Mouse (Mus musculus): Measurements from ENCODE around the gene Lrrc63.
A peak's percentile ranks its signal among the peaks of the same experiment; 100 is the strongest.
"Not testable (repeated sequence)": the region's sequence is repeated elsewhere in the genome, so short reads cannot be mapped to it uniquely, and the experiment has no call there.

The Lrrc63 gene

GRCm38 (mm10) chr14:75130501-75131318 is at the start of gene Lrrc63, which contains the start of gene Lcp1:
Lrrc63 (minus strand) TSS chr14:75130881.
Lcp1 (plus strand) TSS chr14:75131101.
- DNase-seq (ENCODE audit: low read depth) = peak; percentile 81

- peak; percentile 97 for DNase-seq (ENCODE audit: low read depth)
Measured at GRCm38 (mm10) chr14:75179255-75179963, 48.7 kb upstream of the Lrrc63 start.

- no peak for DNase-seq (ENCODE audit: low read depth)
Measured at GRCm38 (mm10) chr14:75178801-75179211, 48.1 kb upstream of the Lrrc63 start.

GRCm38 (mm10) chr14:75178384-75178793 is 47.7 kb upstream of the Lrrc63 start:
- peak; percentile 92 for DNase-seq (ENCODE audit: low read depth)

- DNase-seq (ENCODE audit: low read depth) = peak; percentile 54
Measured at GRCm38 (mm10) chr14:75177400-75177799, 46.7 kb upstream of the Lrrc63 start.

- peak; percentile 90 for DNase-seq (ENCODE audit: low read depth)
Measured at GRCm38 (mm10) chr14:75176425-75177045, 45.9 kb upstream of the Lrrc63 start.

GRCm38 (mm10) chr14:75175781-75176180 is 45.1 kb upstream of the Lrrc63 start:
- peak; percentile 67 for DNase-seq (ENCODE audit: low read depth)

- DNase-seq (ENCODE audit: low read depth) = peak; percentile 76
Measured at GRCm38 (mm10) chr14:75174731-75175555, 44.3 kb upstream of the Lrrc63 start.

GRCm38 (mm10) chr14:75174296-75174695 is 43.6 kb upstream of the Lrrc63 start:
- DNase-seq (ENCODE audit: low read depth) = no peak

- no peak for DNase-seq (ENCODE audit: low read depth)
Measured at GRCm38 (mm10) chr14:75170546-75170945, 39.9 kb upstream of the Lrrc63 start.

- DNase-seq (ENCODE audit: low read depth) = no peak
Measured at GRCm38 (mm10) chr14:75168501-75168900, 37.8 kb upstream of the Lrrc63 start.

- DNase-seq (ENCODE audit: low read depth) = no peak
Measured at GRCm38 (mm10) chr14:75165574-75166131, 35.0 kb upstream of the Lrrc63 start.

- DNase-seq (ENCODE audit: low read depth) = no peak
Measured at GRCm38 (mm10) chr14:75164345-75164744, 33.7 kb upstream of the Lrrc63 start.

- no peak for DNase-seq (ENCODE audit: low read depth)
Measured at GRCm38 (mm10) chr14:75163866-75164265, 33.2 kb upstream of the Lrrc63 start.

GRCm38 (mm10) chr14:75159375-75159774 is 28.7 kb upstream of the Lrrc63 start:
- no peak for DNase-seq (ENCODE audit: low read depth)

GRCm38 (mm10) chr14:75154481-75154880 is 23.8 kb upstream of the Lrrc63 start:
- DNase-seq (ENCODE audit: low read depth) = no peak

GRCm38 (mm10) chr14:75151146-75151545 is 20.5 kb upstream of the Lrrc63 start:
- no peak for DNase-seq (ENCODE audit: low read depth)

GRCm38 (mm10) chr14:75150653-75151052 is 20.0 kb upstream of the Lrrc63 start:
- no peak for DNase-seq (ENCODE audit: low read depth)

GRCm38 (mm10) chr14:75148229-75148628 is 17.5 kb upstream of the Lrrc63 start:
- no peak for DNase-seq (ENCODE audit: low read depth)

- DNase-seq (ENCODE audit: low read depth) = not testable (repeated sequence)
Measured at GRCm38 (mm10) chr14:75147706-75148105, 17.0 kb upstream of the Lrrc63 start.

- DNase-seq (ENCODE audit: low read depth) = no peak
Measured at GRCm38 (mm10) chr14:75139225-75139624, 8.5 kb upstream of the Lrrc63 start.
